Mouse (Mus musculus): ENCODE data around the gene Abcb5. TPM values are rescaled to one million over a fixed set of nuclear protein-coding genes. Genes with fewer than 3 reads are reported as not detected.
A peak's percentile ranks its signal among the peaks of the same experiment; 100 is the strongest.

The Abcb5 gene
- total RNA-seq, 1 experiment = 2.5 TPM

DNA sequence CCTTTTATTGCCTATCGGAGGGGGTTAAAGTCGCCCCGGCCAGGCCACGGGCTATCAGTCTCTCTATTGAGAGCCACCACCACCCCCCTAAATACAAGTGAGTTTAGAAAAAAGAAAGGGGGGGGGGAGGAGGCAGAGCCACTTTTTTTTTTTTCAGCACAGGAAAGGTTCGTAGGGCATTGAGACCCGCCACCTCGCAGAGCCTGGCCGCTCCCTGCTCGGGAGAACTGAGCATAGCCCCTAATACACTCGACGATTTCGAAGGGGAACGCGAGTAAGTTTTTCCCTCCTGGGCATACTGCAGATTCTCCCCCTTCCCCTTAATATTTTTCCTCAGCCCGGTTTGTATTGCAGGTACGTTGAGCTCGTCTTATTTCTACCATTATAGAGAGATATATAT is 118.8 kb downstream of the Abcb5 start:
- Histone ChIP-seq H3K4me3 (ENCODE audit: insufficient read depth in 1 of 2, low read depth in 1 of 2, low read length in 2 of 2, poor library complexity in 1 of 2, severe bottlenecking in 1 of 2) (peak overlapping the region; percentile 61 to 78; a peak in 3 of 4 replicates), H3K36me3 (ENCODE audit: control insufficient read depth, insufficient read depth, low read length, poor library complexity, severe bottlenecking) (no peaks in the 10 kb centered on the region), H3K4me1 (ENCODE audit: control insufficient read depth in 2 of 2, insufficient read depth in 2 of 2, low read length in 2 of 2, poor library complexity in 1 of 2) (no peaks in the 10 kb centered on the region), H3K9ac (ENCODE audit: insufficient read depth, low read depth, low read length, poor library complexity, severe bottlenecking) (no peak overlapping the region), H3K9me3 (ENCODE audit: control insufficient read depth, insufficient read depth, low read depth, low read length) (no peaks in the 10 kb centered on the region), H3K27ac (ENCODE audit: insufficient read depth, low read depth, low read length, poor library complexity, severe bottlenecking) (no peak overlapping the region)
- in situ Hi-C loops (cut with MboI; ENCODE audit: low sequenced_read_pairs in 2 of 2, unreplicated experiment in 2 of 2) = loop anchor here in 1 of 2 experiments (10.0 kb wide), 1 partner anchor 1693 kb away; no protein-coding TSS in a partner anchor
- no peak for TF ChIP-seq MAFK (IDR thresholded peaks at IDR 0.05; ENCODE audit: insufficient read depth, low read depth, low read length)
- no peak for TF ChIP-seq HCFC1 (IDR thresholded peaks at IDR 0.05; ENCODE audit: borderline replicate concordance, insufficient read depth, low read length)
- 0 out of 2 replicates have a peak, but pooled peaks have one; percentile 35 for TF ChIP-seq ZNF384 (IDR thresholded peaks at IDR 0.05; ENCODE audit: low read depth, low read length)
- no peak for DNase-seq (ENCODE audit: low read depth, low spot score)

DNA sequence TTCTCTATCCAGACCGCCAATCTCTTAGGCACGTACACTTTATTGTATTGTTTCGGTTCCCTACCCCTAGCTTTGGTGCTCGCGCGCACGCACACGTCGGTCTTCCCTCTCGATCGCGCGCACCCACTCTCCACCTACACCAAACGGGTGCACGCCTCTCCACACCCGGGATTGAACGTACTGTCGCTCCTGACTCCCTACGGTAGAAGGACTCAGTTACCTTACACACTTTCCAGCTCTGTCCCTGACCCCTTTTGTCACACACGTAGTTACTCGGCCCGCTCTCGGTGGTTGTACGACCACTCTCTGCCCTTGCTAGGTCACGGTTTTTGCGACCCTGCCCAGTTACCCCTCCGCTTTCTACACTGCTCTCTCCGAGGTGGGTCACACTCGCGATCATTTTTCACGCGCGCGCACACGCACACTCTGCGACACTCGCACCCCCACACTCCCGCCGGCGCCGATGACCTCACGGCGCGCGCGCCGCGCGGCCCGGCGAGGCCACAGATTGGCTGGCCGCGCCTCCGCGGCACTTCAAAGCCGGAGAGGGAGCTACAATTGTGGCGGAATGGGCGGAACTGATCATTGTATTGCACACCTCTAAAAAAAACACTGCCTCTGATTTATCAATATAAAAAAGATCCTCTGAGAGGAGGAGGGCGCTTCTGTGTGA is 119.4 kb downstream of the Abcb5 start:
- Histone ChIP-seq H3K9ac (ENCODE audit: insufficient read depth, low read depth, low read length, poor library complexity, severe bottlenecking) (peak overlapping the region; percentile 6; the same call in 1 of the 2 replicates), H3K36me3 (ENCODE audit: control insufficient read depth, insufficient read depth, low read length, poor library complexity, severe bottlenecking) (no peaks in the 10 kb centered on the region), H3K9me3 (ENCODE audit: control insufficient read depth, insufficient read depth, low read depth, low read length) (no peaks in the 10 kb centered on the region), H3K4me3 (ENCODE audit: insufficient read depth in 1 of 2, low read depth in 1 of 2, low read length in 2 of 2, poor library complexity in 1 of 2, severe bottlenecking in 1 of 2) (peak overlapping the region; percentile 61 to 78), H3K27ac (ENCODE audit: insufficient read depth, low read depth, low read length, poor library complexity, severe bottlenecking) (no peak overlapping the region), H3K4me1 (ENCODE audit: control insufficient read depth in 2 of 2, insufficient read depth in 2 of 2, low read length in 2 of 2, poor library complexity in 1 of 2) (no peaks in the 10 kb centered on the region)
- no peak for TF ChIP-seq MAFK (IDR thresholded peaks at IDR 0.05; ENCODE audit: insufficient read depth, low read depth, low read length)
- TF ChIP-seq HCFC1 (IDR thresholded peaks at IDR 0.05; ENCODE audit: borderline replicate concordance, insufficient read depth, low read length) = peak; percentile 34; the same call in 1 of the 2 replicates
- no peak for TF ChIP-seq ZC3H11A (IDR thresholded peaks at IDR 0.05; ENCODE audit: borderline replicate concordance, low read depth, low read length)
- TF ChIP-seq ZNF384 (IDR thresholded peaks at IDR 0.05; ENCODE audit: low read depth, low read length) = no peak
- no peak for TF ChIP-seq CHD2 (IDR thresholded peaks at IDR 0.05; ENCODE audit: low read depth, low read length)
- in situ Hi-C loops (cut with MboI; ENCODE audit: low sequenced_read_pairs in 2 of 2, unreplicated experiment in 2 of 2) = loop anchor here in 1 of 2 experiments (10.0 kb wide), 1 partner anchor 1692 kb away; no protein-coding TSS in a partner anchor
- DNase-seq (ENCODE audit: low read depth, low spot score) = no peak

DNA sequence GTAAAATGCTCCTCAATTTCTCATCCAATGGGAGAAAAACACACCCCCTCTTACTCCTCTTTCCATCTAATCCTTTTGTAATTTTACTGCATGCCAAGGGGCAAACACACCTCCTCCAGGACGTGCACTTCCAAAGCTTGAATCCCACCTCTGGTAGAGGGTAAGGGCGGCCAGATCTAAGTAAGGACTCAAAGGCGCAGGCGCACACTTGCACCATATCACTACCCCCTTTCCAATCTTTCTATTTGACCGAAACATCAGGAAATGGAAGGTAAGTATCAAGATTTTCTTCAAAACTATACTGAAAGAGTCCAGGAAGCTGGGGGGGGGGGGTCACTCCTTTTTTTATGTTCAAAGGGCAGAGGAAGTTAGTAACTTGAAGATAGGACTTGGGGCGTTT is 120.0 kb downstream of the Abcb5 start, which contains the start of gene Sp8:
Gene Sp8 (plus strand): TSS at position 109 of the 400 bp plus-strand sequence.
- DNase-seq (ENCODE audit: low read depth, low spot score) = no peak
- H3K36me3 ChIP-seq (ENCODE audit: control insufficient read depth, insufficient read depth, low read length, poor library complexity, severe bottlenecking) = no peaks in the 10 kb centered on the region
- H3K9me3 ChIP-seq (ENCODE audit: control insufficient read depth, insufficient read depth, low read depth, low read length) = no peaks in the 10 kb centered on the region
- H3K9ac ChIP-seq (ENCODE audit: insufficient read depth, low read depth, low read length, poor library complexity, severe bottlenecking) = peak within 1 kb of the TSS; percentile 6; the same call in 1 of the 2 replicates
- H3K27ac ChIP-seq (ENCODE audit: insufficient read depth, low read depth, low read length, poor library complexity, severe bottlenecking) = no peak within 1 kb of the TSS
- H3K4me3 ChIP-seq (ENCODE audit: insufficient read depth in 1 of 2, low read depth in 1 of 2, low read length in 2 of 2, poor library complexity in 1 of 2, severe bottlenecking in 1 of 2) = peak within 1 kb of the TSS; percentile 61 to 78
- H3K4me1 ChIP-seq (ENCODE audit: control insufficient read depth in 2 of 2, insufficient read depth in 2 of 2, low read length in 2 of 2, poor library complexity in 1 of 2) = no peaks in the 10 kb centered on the region
- in situ Hi-C loops (cut with MboI; ENCODE audit: low sequenced_read_pairs in 2 of 2, unreplicated experiment in 2 of 2) = loop anchor here in 1 of 2 experiments (10.0 kb wide), 1 partner anchor 1691 kb away; no protein-coding TSS in a partner anchor
- TF ChIP-seq ZC3H11A (IDR thresholded peaks at IDR 0.05; ENCODE audit: borderline replicate concordance, low read depth, low read length) (no peak), HCFC1 (IDR thresholded peaks at IDR 0.05; ENCODE audit: borderline replicate concordance, insufficient read depth, low read length) (no peak), ZNF384 (IDR thresholded peaks at IDR 0.05; ENCODE audit: low read depth, low read length) (no peak), MAFK (IDR thresholded peaks at IDR 0.05; ENCODE audit: insufficient read depth, low read depth, low read length) (no peak), CHD2 (IDR thresholded peaks at IDR 0.05; ENCODE audit: low read depth, low read length) (no peak)

DNA sequence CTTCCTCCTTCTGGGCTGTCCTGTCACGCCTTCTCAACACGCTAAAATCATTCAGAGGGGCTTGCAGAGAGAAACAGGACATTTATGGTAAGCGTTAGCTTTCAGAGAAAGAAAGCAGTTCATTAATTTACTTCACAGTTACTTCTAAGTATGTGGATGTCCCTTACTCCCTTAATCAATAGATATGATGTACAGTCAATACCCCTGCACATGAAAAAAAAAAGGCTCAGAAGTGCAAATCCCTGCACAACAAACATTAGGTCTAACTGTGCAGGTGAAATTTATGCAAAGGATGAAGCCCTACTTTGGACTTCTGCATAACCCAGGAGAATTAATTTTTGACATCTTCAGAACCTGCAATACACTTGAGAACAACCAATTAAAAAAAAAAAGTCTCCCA is 120.9 kb downstream of the Abcb5 start:
- no peaks in the 10 kb centered on the region for H3K4me1 ChIP-seq (ENCODE audit: control insufficient read depth in 2 of 2, insufficient read depth in 2 of 2, low read length in 2 of 2, poor library complexity in 1 of 2)
- H3K36me3 ChIP-seq (ENCODE audit: control insufficient read depth, insufficient read depth, low read length, poor library complexity, severe bottlenecking) = no peaks in the 10 kb centered on the region
- H3K9ac ChIP-seq (ENCODE audit: insufficient read depth, low read depth, low read length, poor library complexity, severe bottlenecking) = no peak overlapping the region
- H3K9me3 ChIP-seq (ENCODE audit: control insufficient read depth, insufficient read depth, low read depth, low read length) = no peaks in the 10 kb centered on the region
- no peak for DNase-seq (ENCODE audit: low read depth, low spot score)
- in situ Hi-C loops (cut with MboI; ENCODE audit: low sequenced_read_pairs in 2 of 2, unreplicated experiment in 2 of 2) = loop anchor here in 1 of 2 experiments (10.0 kb wide), 1 partner anchor 1691 kb away; no protein-coding TSS in a partner anchor
- no peak overlapping the region for H3K4me3 ChIP-seq (ENCODE audit: insufficient read depth in 1 of 2, low read depth in 1 of 2, low read length in 2 of 2, poor library complexity in 1 of 2, severe bottlenecking in 1 of 2)
- TF ChIP-seq HCFC1 (IDR thresholded peaks at IDR 0.05; ENCODE audit: borderline replicate concordance, insufficient read depth, low read length) (no peak), ZNF384 (IDR thresholded peaks at IDR 0.05; ENCODE audit: low read depth, low read length) (no peak), ZC3H11A (IDR thresholded peaks at IDR 0.05; ENCODE audit: borderline replicate concordance, low read depth, low read length) (no peak), CHD2 (IDR thresholded peaks at IDR 0.05; ENCODE audit: low read depth, low read length) (no peak), MAFK (IDR thresholded peaks at IDR 0.05; ENCODE audit: insufficient read depth, low read depth, low read length) (no peak)
- H3K27ac ChIP-seq (ENCODE audit: insufficient read depth, low read depth, low read length, poor library complexity, severe bottlenecking) = no peak overlapping the region

All from ES-E14 (cell line).